In the genomic region with DNA sequence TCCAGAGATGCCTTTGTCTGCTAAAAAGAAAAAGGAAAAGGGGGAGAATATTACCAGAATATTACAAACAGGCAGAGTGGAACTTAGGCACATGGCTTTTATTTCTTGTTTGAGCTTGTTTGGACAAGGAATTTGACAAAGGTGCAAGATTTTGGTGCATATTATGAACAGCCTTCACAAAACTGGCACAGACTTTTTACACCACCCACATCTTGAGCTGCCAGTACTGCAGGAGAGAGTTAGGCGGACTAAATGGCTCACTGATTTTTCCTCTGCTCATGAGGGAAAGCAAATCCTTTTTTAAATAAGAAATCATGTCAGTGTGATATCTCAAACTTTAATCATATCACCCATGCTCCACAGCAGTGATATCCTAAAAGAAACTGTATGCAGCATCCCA, we compare ENCODE assay signal across 7 mouse cellular contexts.
"Had no signal": no experiment of that assay in that cellular context is flagged by ENCODE, and none has a peak within 500 bp of the region (broad histone marks: within the 10 kb centered on the region; RNA-seq: fewer than 3 reads in every experiment).

No protein-coding gene starts in this region.

- DNase-seq: kidney, adult 2 months; kidney, postnatal 25 days; liver, postnatal 0 days; lung, embryonic 14.5 days; spleen, adult 18-20 months; thymus, adult 18-20 months; thymus, postnatal 36 days had no signal
